Mouse (Mus musculus) lung, postnatal 0 days (tissue): ENCODE data around the gene Mtf1.

Experiments used
- CTCF ChIP-seq: IDR thresholded peaks from 2 replicates; pipeline ENCODE4 v1.5.1; 2016; ENCODE audit warnings: antibody characterized with exemption, mild to moderate bottlenecking
- EP300 ChIP-seq: IDR thresholded peaks from 2 replicates; pipeline ENCODE4 v1.6.1; 2016; ENCODE audit warnings: antibody characterized with exemption, mild to moderate bottlenecking, control low read depth

- TF ChIP-seq CTCF, result no peak
- no peak for TF ChIP-seq EP300
Observed at GRCm38 (mm10) chr4:124773995-124774394, 27.9 kb upstream of the Mtf1 start.
